Mouse (Mus musculus) ovary, postnatal 10 days (tissue): Measurements from ENCODE around the gene Engase.
A peak's percentile ranks its signal among the peaks of the same experiment; 100 is the strongest.

Experiments
- DNase-seq: peaks from one replicate; pipeline ENCODE4 v3.0.0; 2022; ENCODE audit warnings: low spot score

Gene Engase

DNA sequence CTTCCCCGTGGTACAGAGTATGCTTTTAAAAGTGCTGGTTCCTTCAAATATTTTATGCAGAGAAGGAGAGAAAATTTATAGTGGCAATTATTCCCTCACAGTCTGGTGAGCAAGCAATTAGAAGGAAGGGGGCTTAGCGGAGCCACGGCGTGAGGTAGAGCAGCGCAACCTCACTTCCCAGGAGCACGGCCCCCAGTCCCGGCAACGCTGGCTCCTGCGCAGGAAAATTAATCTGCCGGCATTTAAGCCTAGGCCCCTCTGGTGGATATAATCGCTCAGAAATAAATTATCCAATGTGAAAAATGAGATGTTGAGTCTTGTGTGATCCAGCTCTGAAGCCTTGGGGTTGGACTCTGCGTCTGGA, 12.3 kb downstream of the Engase start:
- no peak for DNase-seq

DNA sequence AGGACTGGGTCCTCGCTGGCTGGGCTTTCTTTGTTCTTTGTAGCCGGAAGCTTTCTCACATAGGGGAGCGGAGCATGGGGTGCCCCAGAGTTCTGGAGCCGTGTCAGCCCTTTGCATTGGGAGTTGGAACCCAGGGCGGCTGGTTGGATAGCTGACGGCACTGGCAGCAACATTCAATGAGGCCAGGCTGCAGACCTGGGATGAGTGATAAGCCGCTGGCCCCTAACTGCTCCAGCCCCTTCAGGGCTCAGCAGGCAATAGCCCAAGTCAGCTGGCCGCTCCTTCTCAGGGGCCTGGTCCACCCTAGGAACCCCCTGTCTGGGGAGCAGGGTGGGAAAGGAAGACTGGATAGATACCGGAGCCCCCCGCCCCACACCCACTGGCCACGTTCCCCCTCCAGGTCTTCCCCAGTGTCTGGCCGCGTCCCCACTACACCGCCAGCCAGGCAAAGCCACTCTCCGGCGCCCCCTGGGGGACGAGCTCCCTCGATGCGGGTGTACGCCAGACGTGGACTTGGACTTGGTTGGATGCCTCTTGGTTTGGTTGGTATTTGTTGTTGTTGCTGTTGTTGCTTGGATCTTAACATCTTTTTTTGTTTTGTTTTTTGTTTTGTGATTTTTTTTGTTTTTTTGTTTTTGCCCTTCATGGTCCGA, 14.1 kb downstream of the Engase start:
- DNase-seq: peak; percentile 70

DNA sequence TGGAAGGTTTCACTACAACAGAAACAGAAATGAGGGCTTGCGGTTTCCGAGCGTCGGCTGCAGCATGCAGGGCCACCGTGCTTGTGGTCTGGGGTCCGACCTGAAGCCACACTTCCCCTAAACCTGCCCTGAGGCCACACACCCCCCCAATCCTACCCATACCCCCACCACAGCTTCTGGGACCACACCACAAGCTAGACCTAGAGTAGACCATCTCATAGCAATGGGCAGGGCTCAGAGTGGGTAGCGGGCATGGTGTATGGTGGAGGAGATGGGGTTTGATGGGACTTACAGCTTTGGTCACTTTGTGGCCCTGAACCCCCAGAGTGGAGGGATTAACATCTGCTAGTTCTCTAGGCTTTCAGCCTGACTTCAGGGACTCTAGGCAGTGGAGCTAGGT, 14.6 kb downstream of the Engase start:
- no peak for DNase-seq

DNA sequence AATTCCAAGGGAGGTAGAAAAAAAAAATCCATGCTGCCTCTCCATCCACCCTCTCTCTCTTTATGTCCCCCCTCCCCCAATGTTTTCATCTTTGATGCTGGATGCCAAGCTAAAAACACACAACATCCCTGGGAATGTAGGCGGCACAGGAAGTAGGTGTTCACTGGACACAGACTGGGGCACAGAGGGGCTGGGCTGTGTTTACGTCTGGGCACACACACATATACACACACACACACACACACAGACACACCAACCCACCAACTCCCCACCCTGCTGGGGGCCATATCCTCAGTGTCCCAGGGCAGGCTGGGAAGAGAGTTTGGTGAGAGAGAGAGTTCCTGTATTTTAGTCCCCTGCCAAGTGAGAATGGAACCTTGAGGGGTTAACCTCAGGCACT, 16.8 kb downstream of the Engase start:
- no peak for DNase-seq

DNA sequence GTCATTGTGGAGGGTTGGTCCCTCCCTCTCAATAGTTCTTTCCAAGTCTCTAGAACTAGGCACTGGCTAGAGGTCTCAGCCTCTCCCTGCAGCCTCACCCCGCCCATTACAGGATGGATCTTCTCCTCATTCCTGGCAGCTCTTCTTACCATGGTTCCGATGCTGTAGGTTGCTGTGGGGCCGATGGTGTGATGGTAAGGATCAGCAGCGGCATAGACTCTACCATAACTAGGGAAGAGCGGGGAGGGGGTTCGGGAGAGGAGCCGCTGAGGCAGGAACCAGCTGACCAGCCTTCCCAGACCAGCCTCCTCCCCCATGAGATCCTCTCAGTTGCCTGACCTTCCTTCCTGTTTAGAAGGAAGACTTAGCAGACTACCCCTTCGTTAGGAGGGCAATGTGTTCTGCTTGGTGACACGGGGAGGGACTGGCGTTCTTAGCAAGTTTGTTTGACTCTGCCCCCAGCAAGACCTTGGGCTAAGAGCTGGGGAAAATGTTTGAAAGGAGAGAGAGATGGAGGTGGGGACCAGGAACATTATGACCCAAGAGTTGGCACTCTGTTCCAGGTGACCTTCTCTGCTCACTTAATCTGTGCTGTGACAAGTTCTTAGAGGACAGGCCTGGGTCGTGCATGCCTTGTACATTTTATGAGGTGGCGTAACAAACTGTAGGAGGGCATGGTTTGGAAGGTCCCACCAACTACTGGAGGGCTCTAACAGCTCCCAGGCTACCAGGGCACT, 17.5 kb downstream of the Engase start:
- no peak for DNase-seq

DNA sequence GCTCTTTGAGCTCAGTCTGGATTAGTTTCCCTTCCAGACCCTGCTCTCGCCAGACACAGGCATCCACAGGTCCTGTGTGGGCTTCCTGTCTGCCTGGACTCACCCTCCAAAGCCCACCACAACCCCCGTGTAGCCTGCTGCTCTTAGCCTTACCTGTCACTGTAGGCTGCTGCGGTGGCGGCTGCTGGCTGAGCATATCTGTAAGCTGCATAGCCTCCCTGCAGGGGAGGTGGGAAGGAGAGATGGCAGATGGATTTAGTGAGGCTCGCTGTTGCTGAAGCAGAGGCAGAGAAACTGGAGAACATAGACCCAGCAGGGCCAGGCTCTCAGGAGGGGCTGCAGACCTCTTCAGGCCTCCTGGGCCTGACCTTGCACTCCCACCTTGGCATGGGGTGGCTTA, 18.4 kb downstream of the Engase start:
- no peak for DNase-seq

DNA sequence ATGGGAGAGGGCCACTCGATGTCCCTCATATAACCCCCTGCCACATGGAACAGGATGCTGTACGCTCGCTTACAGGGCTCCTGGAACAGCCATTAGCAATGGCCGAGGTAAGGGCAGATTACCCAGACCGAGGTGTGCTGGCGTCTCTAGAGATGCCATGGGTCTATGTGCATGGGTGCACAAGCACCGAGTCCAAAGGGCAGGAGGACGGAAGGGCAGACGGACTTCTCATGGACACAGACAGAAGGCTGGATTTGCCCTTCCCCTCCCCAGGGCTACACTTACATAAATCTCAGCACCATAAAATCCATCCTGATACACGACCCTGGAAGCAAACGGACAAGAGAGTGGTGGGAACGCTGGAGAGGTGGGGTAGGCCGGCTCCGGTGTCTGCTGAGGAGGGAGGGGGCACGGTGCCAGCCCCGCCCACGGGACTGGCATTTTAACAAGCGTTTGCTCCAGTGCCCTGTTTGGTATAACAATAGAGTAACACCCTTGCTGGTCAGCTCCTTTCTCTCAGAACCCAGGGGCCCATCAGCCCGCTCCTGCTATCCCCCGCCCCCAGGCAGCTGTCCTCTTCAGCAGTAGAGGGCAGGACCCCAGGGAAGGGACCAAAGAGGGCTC, 19.5 kb downstream of the Engase start:
- no peak for DNase-seq

DNA sequence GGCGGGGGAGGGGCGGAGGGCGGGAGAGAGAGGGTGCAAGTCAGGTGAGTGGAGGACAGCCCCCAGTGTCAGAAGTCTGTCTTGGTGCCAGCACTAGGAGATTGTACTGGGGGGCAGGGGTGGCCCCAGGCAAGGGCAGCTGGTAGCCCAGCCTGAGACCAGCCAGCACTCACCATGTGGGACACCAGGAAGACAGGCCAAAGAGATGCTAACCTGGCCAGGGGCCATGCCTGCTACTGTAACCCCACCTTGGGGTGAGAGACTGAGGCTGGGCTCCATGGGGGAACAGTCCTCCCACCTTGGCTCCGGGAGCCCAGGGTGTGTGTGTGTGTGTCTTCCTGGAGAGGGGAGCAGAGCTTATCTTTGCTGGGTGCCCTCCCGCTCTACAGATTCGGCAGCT, 26.4 kb downstream of the Engase start:
- DNase-seq: no peak

DNA sequence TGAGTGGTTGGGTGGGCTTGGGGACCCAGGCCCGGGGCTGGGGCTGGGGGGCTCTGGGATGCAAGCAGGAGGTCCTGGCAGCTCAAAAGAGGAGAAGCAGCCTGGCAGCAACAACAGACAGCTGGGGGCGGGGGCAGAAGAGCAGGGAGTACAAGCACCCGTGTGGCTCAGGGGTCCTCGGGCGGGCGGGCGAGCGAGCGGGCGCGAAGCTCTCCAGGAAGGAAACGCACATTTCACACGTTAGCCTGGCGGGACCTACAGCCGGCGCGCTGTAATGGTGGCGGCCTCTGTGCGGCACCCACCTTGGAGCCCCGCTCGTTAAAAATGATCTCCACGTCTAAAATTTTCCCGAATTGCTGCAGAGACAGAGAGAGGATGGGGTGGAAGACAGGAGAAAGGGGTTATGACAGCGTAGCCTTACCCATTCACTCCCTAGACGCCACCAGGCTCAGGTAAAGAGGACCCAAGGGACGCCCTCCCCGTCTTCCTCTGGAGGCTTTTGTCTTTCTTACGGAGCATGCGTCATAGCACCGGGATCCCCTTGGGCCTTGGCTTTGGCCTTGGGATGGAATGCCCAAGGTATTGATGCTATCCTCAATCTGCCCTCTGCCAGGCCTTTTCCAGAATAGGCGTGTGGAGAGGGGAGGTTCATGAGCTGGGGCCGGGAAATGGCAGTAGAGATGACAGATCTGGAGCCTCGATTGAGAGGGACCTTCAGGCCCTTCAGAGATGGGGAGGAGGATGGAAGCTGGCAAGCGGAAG, 27.0 kb downstream of the Engase start:
- DNase-seq: no peak

DNA sequence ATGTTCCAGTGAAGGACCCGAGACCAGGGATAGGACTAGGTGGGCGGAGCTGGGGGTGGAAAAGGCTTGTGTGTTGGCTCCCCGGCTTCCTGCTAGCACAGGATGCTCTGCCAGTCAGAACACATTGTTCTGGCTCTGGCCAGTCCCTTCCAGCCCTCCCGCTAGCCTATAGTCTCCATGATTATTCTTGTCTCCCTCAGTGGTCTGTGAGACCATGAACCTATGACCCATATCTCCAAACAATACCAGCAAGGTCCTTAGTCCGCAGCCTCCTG, 27.5 kb downstream of the Engase start:
- no peak for DNase-seq

DNA sequence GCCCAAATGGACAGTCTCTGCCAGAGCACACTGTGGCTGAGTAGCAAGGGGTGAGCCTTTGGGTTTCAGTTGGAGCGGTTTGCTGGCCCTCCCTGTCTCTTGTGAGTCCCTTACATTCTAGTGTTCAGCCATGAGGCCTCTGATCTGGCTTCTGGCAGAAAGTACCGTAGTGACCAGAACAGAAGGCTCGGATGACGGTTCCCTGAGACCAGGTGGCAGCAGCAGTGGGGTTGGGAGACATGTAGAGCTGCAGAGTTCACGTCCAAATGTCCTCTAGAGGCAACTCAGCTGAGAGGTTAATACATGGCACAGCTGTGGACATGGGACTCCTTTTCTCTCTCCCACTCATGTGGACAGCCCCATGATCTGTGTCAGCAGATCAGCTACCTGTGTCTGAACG, 30.5 kb downstream of the Engase start:
- DNase-seq: no peak

DNA sequence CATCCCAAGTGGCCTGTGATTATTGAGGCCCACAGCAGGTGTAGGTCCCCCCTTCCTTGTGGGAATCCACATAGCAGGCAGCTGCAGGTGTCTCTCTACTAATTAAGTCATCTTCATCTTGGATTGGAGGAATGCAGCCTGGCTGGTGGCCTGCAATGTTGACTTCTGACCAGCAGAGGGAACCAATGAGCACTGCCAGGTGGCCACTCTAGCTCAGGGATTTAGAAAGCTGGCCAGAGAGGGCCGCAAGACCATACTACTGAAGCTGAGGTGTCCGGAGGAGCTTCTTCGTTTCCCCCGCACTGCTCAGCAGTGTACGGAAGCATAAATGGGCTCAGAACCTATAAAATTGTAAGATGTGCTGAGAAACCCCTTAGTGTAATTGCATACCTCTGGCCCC, 31.3 kb downstream of the Engase start:
- DNase-seq: peak; percentile 44

DNA sequence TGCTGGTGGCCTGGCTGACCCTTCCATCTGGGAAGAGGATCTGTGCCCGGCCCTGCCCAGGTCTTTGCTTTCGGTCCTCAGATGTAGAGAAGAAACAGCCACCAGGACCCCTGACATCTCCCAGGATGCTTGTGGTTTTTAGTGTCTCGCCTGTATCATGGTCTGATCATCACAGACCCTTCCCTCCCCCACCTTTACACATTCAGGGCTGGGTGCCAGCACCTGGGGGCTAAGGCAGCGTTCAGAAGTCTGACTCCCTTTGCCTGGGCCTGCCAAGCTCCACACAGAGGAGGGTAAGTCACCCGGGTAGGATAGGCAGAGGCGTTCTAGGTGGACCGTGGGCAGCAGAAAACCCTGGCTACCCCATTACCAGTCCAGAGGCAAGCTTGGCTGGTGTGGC, 31.7 kb downstream of the Engase start:
- DNase-seq: no peak

DNA sequence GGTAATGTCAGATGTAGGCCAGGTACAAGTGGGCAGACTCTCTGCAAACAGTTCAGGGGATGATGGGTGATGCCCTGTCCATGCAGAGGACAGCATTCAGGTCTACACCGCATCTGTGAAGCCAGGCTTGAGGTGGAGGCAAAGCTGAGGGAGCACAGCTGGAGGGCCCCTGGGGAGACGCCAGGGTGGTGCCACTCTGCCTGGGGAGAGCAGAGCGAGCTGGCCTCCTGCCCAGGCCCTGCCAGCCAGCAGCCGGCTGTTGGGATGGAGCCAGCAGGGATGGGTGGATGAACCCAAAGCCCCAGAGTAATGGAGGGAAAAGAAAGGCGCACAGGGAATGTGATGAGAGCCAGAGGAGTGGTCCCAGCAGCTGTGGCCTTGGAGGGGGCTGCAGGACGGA, 35.2 kb downstream of the Engase start:
- DNase-seq: no peak

DNA sequence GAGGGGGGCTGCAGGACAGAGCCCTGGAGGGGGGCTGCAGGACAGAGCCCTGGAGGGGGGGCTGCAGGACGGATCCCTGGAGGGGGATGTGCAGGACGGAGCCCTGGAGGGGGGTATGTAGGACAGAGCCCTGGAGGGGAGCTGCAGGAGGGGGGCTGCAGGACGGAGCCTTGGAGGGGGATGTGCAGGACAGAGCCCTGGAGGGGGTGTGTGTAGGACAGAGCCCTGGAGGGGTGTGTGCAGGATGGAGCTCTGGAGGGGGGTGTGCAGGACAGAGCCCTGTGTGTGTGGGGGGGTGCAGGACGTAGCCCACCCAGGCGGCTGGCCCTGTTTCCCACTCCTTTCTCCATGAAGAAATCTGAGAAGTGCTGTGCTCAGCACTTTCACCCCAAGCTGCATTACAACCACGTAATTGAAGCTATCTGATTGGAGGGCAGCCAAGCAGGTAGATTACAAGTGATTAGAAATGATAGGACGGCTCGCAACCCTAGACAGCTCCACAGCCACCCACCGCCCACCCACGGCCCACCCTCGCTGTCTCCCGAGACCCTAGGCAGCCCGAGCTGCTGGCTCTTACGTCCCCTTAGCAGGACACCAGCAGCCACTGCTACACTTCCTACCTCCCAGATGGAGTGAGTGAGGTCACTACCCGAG, 35.8 kb downstream of the Engase start:
- no peak for DNase-seq

DNA sequence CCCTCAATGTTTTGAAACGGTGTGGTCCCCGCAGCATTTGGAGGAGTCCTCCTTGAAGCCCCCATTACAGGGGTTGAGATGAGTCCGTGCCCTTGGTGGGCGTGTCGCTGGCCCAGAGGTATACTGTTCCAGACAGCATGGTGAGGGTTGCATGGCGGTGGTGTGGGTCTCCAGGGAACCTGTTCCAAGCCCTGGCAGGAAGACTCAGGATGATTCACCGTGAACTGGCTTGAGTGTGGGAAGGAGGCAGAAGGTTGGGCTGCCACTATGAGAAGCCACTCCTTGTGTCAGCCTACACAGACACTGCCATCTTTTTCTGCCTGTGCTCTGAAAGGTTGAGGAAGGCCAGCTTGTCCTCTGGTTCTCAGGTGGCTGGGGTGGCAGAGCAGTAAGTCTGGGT, 41.3 kb downstream of the Engase start:
- no peak for DNase-seq

DNA sequence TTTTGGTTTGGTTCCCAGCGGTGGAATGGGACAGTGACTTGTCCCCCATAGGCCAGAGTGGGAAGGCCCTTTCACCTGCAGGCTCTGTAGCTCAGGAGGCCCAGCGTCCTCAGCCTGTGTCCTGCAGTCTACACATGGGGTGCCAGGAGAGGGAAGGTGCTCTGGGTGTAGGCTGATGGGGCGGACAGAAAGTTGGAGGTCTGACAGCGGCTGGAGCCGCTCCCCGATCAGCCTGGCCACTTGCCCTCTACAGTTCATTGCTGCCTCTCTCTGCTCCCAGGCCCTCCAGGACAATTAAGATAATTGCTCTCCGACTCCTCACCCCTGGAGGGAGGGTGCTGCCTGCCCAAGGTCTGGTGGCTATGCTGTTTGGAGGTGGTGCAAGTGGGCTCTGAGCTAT, 42.1 kb downstream of the Engase start:
- DNase-seq: no peak

DNA sequence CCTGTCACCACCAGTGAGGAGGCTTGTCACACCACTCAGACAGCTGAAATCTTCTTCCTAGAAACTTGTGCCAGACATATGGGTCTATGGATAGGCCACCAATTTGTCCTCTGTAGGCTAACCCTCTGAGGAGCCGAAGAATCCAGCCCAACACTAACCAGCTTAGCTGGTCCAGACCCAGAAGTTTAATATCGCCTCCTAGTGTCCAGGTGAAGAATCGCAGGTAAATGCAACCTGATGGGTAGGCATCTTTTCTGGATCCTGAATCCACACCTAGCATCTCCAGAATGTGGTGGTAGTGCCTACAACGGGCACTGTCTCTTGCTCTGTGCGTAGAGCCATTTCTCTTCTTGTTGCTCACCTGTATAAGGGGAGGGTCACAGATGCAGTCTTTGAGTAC, 43.6 kb downstream of the Engase start:
- DNase-seq: no peak

DNA sequence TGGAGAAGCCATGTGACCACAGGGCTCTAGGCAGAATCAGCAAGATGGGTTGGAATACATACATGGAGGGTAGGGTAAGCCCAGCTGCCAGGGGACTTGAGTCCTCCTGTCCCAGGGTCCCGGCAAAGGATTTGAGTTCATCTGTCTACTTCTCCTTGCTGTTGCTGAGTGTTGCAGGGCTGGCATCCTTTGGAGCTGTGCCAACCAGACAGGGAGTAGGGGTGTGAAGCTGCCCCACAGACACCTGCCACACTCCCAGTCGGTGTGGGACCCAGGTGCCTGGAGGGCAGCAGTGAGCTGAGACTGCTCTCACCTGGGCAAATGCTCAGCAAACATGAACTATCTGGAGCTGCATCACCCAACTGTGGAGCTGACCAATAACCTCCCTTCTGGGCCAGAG, 44.3 kb downstream of the Engase start:
- DNase-seq: no peak

DNA sequence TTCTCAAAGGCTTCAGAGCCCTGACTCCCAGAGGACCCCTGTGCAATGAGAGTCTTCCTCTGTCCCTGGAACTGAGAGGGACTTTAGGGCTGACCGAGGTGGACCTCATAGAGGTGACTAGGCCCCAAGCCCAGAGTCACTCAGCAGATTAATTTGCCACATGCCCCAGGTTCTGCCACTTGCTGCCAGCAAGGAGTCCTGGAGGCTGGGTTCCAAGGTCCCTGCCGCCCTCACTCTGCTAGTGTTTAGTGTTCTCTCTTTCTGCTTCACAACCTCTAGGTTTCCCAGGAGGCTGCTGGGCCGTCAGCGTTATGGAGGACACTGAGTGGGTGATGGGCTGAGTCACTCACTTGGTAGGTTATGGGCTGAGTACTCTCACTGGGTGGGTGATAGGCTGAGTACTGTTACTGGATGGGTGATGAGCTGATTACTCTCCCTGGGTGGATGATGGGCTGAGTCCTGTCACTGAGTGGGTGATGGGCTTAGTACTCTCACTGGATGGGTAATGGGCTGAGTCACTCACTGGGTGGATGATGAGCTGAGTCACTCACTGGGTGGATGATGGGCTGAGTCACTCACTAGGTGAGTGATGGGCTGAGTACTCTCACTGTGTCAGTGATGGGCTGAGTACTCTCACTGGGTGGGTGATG, 47.0 kb downstream of the Engase start:
- no peak for DNase-seq

DNA sequence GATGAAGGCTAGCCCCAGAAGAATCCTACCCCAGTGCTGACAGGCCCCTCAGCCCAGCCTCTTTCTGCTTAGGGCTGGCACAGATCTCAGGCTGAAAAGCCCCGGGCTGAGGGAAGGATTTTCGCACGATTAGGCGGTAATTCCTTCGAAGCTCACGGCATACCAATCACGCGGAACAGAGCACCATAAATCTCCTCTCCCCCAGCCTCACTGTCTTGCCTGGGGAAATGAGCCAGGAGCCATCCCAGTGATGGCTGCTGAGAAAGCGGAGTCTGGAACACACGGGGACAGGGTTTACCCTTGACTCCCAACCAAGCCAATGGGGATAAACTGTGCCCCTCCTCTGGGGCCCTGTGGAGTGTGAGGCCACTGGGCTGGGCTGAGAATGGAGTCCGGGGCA, 48.4 kb downstream of the Engase start:
- no peak for DNase-seq

DNA sequence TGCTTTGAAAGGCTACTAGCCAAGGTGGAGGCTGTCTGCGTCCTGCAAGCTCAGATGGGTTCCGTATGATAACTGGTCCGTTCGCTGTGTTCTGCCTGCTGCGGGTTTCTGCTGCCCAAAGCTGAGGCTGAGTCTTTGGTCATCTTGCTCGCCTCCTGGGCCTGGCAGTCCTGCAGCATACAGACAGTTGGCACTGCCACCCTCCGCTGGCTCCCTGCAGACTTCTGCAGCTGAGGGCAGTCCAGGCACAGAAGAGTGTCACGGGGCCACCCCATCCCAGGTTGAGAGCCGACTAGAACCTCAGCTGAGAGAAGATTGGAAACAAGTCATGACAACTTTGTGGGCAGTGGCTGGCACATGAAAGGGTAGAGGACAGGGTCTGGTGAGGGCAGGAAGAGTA, 52.1 kb downstream of the Engase start:
- no peak for DNase-seq
